Mouse (Mus musculus): ENCODE results near the gene Pam.
"Not testable (repeated sequence)": the region's sequence is repeated elsewhere in the genome, so short reads cannot be mapped to it uniquely, and the experiment has no call there.

The Pam gene

GRCm38 (mm10) chr1:98038252-98038651 is 57.2 kb downstream of the Pam start:
- DNase-seq (ENCODE audit: low spot score in 2 of 2) = no peak

GRCm38 (mm10) chr1:98035736-98036135 is 59.7 kb downstream of the Pam start:
- no peak for DNase-seq (ENCODE audit: low spot score in 2 of 2)

GRCm38 (mm10) chr1:98031802-98032201 is 63.6 kb downstream of the Pam start:
- DNase-seq (ENCODE audit: low spot score in 2 of 2) = no peak

DNA sequence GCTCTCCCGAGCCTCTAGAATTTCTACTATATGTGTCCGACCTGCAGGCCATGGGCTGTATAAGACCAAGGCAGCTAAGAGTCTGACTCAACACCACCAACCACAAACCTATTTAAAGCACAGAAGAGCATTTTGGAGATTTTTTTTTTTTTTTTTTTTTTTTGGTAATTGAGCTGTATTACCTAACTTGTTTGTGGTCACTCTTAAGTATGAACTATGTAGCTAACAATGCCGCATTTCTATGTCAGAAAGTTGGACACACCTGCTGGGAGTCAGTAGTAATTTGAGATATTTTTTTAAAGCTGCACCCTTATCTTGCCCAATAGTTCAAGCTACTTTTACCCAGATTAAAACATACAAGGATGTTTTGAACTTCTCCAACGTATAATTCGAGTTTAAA is 66.4 kb downstream of the Pam start:
- DNase-seq (ENCODE audit: low spot score in 2 of 2) = no peak

- DNase-seq (ENCODE audit: low spot score in 2 of 2) = no peak
Observed at GRCm38 (mm10) chr1:98028468-98028867, 67.0 kb downstream of the Pam start.

DNA sequence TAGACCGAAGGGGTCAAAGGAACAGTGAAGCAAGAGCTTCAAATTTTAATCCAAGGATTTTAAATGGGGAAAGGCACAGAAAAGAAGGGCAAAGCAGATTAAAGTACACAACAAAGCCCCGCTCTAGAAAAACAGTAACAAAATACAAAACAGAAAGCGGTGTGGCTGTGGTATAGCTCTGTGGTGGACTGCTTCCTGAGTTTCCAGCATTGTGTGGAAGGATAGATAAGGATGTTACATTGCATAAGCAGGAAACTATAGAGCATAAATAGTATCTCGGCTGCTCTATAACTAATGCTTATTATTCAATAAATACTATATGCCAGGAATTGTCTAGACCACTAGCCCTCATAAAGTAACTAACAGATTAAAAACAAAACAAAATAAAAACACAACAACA is 67.5 kb downstream of the Pam start:
- DNase-seq (ENCODE audit: low spot score in 2 of 2) = no peak

- no peak for DNase-seq (ENCODE audit: low spot score in 2 of 2)
Observed at GRCm38 (mm10) chr1:98025924-98026640, 69.4 kb downstream of the Pam start.

DNA sequence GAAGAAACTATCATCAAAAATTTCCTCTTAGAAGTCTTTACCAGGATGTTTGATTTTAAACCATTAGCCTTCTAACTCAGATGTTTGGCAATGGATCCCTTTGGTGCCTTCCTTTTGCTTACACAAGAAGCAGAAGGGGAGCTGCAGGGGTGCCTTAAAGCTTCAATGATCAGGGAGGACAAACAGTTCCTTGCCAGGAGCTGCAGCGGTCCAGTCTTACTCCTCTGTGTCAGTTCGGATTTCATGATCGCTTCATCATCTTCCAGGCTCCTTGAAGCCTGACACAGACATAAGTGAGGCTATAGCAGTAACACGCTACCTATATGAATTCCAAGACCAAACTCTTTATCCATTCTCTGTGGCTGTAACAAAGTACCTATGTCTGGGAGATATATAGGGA is 71.6 kb downstream of the Pam start:
- no peak for DNase-seq (ENCODE audit: low spot score in 2 of 2)

DNA sequence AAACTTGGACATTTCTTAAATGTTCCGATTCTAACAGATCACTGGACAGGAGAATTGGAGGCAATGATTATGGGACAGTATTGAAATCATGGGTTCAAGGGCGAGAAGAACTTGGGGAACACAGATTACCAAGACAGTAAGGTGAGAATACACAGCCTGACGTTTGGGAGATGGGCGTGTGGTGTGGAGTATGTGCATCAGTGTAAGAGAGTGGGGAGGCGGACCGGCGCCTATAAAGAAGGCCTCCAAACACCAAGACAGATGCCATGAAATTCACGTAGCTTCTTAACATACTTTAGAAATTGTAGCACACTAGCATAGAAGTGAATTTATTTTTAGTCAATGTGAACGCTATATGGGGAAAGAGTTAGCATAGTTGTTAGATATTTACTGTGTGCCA is 76.5 kb downstream of the Pam start:
- DNase-seq (ENCODE audit: low spot score in 2 of 2) = no peak

GRCm38 (mm10) chr1:98016004-98016848 is 79.2 kb downstream of the Pam start:
- DNase-seq (ENCODE audit: low spot score in 2 of 2) = no peak

DNA sequence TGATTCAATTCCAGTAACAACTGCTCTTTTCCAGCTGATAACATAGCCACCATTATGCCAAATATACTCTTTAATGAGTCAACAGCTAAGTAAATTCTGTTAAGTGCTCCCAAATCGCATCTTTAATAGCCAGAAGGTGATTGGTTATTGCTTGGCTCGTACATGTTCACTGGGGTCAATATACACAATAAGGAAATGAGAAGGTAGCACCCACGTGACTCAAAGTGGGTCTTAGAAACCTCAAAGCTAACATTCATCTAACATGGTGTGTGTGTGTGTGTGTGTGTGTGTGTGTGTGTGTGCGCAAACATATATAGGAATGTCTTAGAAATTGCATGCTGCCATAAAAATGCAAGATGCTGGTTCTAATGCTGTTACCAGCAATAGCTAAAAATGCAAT is 79.9 kb downstream of the Pam start:
- no peak for DNase-seq (ENCODE audit: low spot score in 2 of 2)

DNA sequence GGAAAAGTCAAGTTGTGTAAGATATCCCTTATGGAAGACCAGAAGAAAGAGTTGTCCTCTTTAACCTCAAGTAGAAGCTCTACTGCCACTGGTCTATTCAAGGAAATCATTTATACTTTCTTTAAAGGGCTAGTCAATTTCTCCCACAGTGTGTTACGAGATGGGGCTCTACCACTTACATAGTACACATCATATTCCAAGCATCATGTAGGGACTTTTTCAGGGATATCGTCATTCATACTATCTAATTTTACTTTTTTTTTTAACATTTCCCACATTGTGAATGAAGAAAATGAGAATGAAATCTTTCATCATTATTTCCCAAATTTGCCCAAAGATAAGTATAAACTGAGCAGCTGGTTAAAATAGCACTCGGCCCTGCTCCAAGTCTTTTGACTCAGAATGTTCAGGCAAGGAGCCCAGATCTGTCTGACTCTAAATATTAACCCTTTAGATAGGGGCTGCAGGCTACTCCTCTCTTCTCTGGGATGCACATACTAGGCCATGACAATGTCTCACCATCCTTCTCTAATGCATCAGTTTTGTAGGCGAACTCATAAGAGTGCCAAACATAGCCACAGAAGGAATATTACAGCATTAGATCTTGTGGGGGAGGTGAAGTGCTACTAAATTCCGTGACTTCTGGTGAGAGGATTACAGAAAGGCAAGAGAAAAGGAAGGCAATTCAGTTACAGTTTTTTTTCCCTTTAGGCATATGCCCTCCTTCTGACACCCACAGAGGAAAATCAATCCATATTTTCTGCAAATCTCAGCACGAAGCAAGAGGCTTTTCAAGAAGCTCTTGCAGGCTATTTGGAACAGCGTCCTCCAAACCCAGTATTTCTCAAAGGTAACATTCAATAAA is 92.7 kb downstream of the Pam start:
- DNase-seq (ENCODE audit: low spot score in 2 of 2) = no peak

DNA sequence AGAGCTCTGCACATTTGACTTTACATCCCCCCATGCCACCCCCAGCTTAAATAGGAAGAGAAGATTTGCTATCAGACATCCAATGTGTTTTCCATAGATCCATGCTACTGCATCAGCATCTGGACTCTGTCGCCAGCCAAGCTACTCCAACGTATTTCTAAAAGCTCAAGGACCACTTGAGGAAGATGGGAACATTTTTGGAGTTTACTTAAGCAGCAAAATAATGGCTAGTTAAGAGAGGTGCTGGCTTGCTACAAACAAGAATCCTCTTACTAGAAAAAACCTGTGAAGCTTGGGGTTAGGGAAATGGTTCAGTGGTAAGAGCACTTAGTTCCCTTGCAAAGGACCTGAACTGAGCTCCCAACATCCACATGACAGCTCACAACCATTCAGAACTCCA is 96.0 kb downstream of the Pam start:
- DNase-seq (ENCODE audit: low spot score in 2 of 2) = no peak

GRCm38 (mm10) chr1:97998961-97999360 is 96.5 kb downstream of the Pam start:
- DNase-seq (ENCODE audit: low spot score in 2 of 2) = not testable (repeated sequence)

- no peak for DNase-seq (ENCODE audit: low spot score in 2 of 2)
Observed at GRCm38 (mm10) chr1:97997088-97997487, 98.4 kb downstream of the Pam start.

DNA sequence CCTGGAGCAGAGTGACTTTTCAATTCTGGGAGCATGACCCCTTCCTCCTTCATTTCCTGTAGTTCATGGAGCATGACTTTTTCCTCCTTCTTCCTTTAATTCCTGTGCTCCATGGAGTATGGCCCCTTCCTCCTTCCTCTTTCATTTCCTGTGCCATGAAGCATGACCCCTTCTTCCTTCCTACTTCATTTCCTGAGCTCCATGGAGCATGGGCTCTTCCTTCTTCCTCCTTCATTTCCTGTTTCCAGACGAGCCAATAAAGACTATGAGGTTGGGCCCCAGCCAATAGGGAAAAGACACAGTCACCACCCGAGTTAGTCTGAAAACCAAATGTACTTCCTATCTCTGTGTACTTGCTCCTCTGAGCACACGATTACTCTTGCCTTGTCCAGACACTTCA is 103.5 kb downstream of the Pam start:
- no peak for DNase-seq (ENCODE audit: low spot score in 2 of 2)

GRCm38 (mm10) chr1:97983189-97983588 is 112.3 kb downstream of the Pam start:
- DNase-seq (ENCODE audit: low spot score in 2 of 2) = no peak

- no peak for DNase-seq (ENCODE audit: low spot score in 2 of 2)
Observed at GRCm38 (mm10) chr1:97979422-97979821, 116.0 kb downstream of the Pam start.

GRCm38 (mm10) chr1:97977521-97977920 is 117.9 kb downstream of the Pam start:
- DNase-seq (ENCODE audit: low spot score in 2 of 2) = no peak

GRCm38 (mm10) chr1:97976873-97977473 is 118.5 kb downstream of the Pam start:
- DNase-seq (ENCODE audit: low spot score in 2 of 2) = peak; percentile 59 to 72

DNA sequence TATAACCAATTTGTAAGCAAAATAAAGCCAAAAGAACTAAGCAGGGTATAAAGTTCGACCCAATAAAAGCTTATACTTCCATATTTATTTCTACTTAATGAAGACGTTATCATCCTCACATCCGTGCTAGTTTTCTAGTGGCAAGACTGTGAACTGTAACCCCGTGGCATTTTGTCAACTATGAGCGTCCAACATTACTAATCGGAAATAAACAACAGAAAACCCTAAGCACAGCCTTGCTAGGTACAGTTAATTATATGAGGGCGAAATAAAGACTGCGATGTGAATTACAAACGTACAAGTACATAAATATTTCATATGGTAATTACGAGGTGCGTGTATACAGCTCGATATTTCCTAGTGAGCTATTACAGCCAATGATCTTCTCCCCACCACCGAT is 119.4 kb downstream of the Pam start:
- no peak for DNase-seq (ENCODE audit: low spot score in 2 of 2)

GRCm38 (mm10) chr1:97974968-97975367 is 120.5 kb downstream of the Pam start:
- no peak for DNase-seq (ENCODE audit: low spot score in 2 of 2)

Data from urinary bladder, adult 18-20 months (tissue).